Mouse (Mus musculus) spleen, adult 2 months (tissue): ENCODE data around the gene Olfr374.

Source experiments
- CTCF ChIP-seq: fragments of 200-500 bp; IDR thresholded peaks from 2 replicates; pipeline ENCODE4 v1.5.1; 2011; ENCODE audit warnings: mild to moderate bottlenecking, inconsistent platforms; ENCODE audit not compliant: insufficient read depth, insufficient read length, insufficient replicate concordance; ENCODE audit errors: extremely low read depth
- POLR2A ChIP-seq: fragments of 200-500 bp; IDR thresholded peaks from 2 replicates; pipeline ENCODE4 v1.6.1; 2011; ENCODE audit warnings: low read depth, low read length, inconsistent platforms

DNA sequence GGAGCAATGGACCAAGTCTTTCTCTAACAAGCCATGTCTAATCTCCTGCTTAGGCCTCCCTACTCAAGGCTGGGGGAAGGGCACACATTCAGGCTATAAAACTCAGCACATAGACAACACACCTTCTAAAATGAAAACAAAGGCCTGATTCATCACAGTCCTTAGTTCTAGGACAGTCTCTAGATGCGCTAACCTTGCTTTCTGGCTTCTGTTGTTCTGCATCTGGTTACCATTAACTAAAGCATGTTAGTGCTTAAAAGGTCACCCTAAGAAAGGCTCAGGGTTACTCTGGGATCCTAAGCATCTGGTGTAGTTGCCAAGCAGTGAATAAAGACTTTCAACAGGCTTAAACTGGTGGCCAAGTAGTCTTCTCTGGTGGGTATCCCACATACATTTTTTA, 15.2 kb downstream of the Olfr374 start:
- no peak for TF ChIP-seq CTCF
- no peak for TF ChIP-seq POLR2A
